Mouse (Mus musculus) hindbrain, embryonic 14.5 days (tissue): Measurements from ENCODE around the gene Gm27029. TPM values are rescaled to one million over a fixed set of nuclear protein-coding genes. Genes with fewer than 3 reads are reported as not detected.
"Not testable (repeated sequence)": the region's sequence is repeated elsewhere in the genome, so short reads cannot be mapped to it uniquely, and the experiment has no call there.

Experiments used
- ATAC-seq: fragments of 200-750 bp; cut with Nextera tagmentation; 2 replicates; pipeline ENCODE4 v1.8.0; 2017; ENCODE audit warnings: moderate number of reproducible peaks, mild to moderate bottlenecking, moderate TSS enrichment, moderate library complexity; ENCODE audit not compliant: low FRiP score
- DNase-seq: peaks from one replicate; pipeline ENCODE4 v3.0.0-alpha.2; 2015; ENCODE audit warnings: low spot score
- H3K27ac ChIP-seq: fragments of 300-500 bp; sonication (generic); 2 replicates; pipeline ENCODE4 v1.5.1; 2014; ENCODE audit warnings: mild to moderate bottlenecking, moderate library complexity
- H3K27me3 ChIP-seq: fragments of 300-500 bp; sonication (generic); 2 replicates; pipeline ENCODE4 v1.6.1; 2014; ENCODE audit warnings: mild to moderate bottlenecking, low read length, mixed read lengths; ENCODE audit not compliant: control insufficient read depth, insufficient read depth
- H3K36me3 ChIP-seq: fragments of 300-500 bp; sonication (generic); replicated peaks from 2 replicates; pipeline ENCODE4 v1.6.1; 2014; ENCODE audit not compliant: control insufficient read depth, insufficient read depth
- H3K4me1 ChIP-seq: fragments of 300-500 bp; sonication (generic); replicated peaks from 2 replicates; pipeline ENCODE4 v1.6.1; 2014; ENCODE audit warnings: antibody characterized with exemption, low read length, mixed read lengths; ENCODE audit not compliant: control insufficient read depth, insufficient read depth
- H3K4me2 ChIP-seq: fragments of 300-500 bp; sonication (generic); replicated peaks from 2 replicates; pipeline ENCODE4 v1.6.1; 2014; ENCODE audit warnings: mild to moderate bottlenecking, moderate library complexity
- H3K4me3 ChIP-seq: fragments of 300-500 bp; sonication (generic); replicated peaks from 2 replicates; pipeline ENCODE4 v1.5.1; 2014; ENCODE audit warnings: mild to moderate bottlenecking, low read length
- H3K9ac ChIP-seq: fragments of 300-500 bp; sonication (generic); 2 replicates; pipeline ENCODE4 v1.6.1; 2014
- H3K9me3 ChIP-seq: fragments of 300-500 bp; sonication (generic); 2 replicates; pipeline ENCODE4 v1.6.1; 2016; ENCODE audit warnings: low read length; ENCODE audit not compliant: control insufficient read depth
- WGBS: fragments of 180-500 bp; shearing (Covaris S2); extraction: QIAGEN DNeasy Blood & Tissue Kit; methylation state at CpG from one replicate; pipeline ENCODE4 v1.1.7; 2014; 5-methylcytosine and 5-hydroxymethylcytosine counted together
- polyA plus RNA-seq: library from polyadenylated mRNA; unstranded; fragments of >200 nt; fragmentation: Nextera tagmentation; extraction: Ambion mirVana; gene quantifications from 2 replicates; pipeline ENCODE4 v1.2.1, GENCODE M21; 2014

Gm27029 gene
- polyA plus RNA-seq, 1 experiment from 2014 or later = 7.3 TPM

GRCm38 (mm10) chr11:101467477-101468262 lies 43.1 kb upstream of the Gm27029 start:
- Histone ChIP-seq H3K9me3 (no peaks in the 10 kb centered on the region), H3K4me1 (peaks cover 33% of the 10 kb centered on the region), H3K9ac (peak overlapping the region; percentile 84), H3K36me3 (peaks cover 15% of the 10 kb centered on the region), H3K4me3 (peak overlapping the region; percentile 64), H3K4me2 (peak overlapping the region; percentile 80), H3K27ac (peak overlapping the region; percentile 82), H3K27me3 (no peaks in the 10 kb centered on the region)
- peak; percentile 80 for DNase-seq
- WGBS = under 1% methylated on average over 45 of the region's 54 CpGs
- peak; percentile 65 for ATAC-seq

DNA sequence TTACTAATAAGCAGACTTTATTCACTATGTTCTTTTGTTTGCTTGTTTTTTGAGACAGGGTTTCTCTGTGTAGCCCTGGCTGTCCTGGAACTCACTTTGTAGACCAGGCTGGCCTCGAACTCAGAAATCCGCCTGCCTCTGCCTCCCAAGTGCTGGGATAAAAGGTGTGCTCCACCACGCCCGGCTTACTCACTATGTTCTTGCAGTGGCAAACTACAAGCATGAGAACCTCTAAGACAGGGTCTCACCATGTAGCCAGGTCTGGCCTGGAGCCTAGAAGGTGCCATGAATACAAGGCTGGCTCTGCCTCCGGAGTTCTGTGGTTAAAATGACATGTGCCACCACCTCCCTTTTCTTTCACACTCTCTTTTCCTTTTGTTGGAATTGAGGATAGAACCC lies 42.0 kb upstream of the Gm27029 start:
- not testable (repeated sequence) for DNase-seq, H3K27me3 ChIP-seq, H3K9me3 ChIP-seq, H3K27ac ChIP-seq, ATAC-seq
- Histone ChIP-seq H3K9ac (peak overlapping the region; percentile 84; the same call in 1 of the 2 replicates), H3K36me3 (peaks cover 21% of the 10 kb centered on the region), H3K4me3 (peak overlapping the region; percentile 64), H3K4me2 (peak overlapping the region; percentile 80), H3K4me1 (peaks cover 40% of the 10 kb centered on the region)
- WGBS = 57% methylated on average over 5 of the region's 5 CpGs

GRCm38 (mm10) chr11:101465869-101466551 lies 41.4 kb upstream of the Gm27029 start, which contains the start of gene Vat1:
Gene Vat1, minus strand, starts transcription at chr11:101466230.
- Histone ChIP-seq H3K27ac (peak within 1 kb of the TSS; percentile 94), H3K27me3 (no peaks in the 10 kb centered on the region), H3K4me1 (peaks cover 40% of the 10 kb centered on the region), H3K9ac (peak within 1 kb of the TSS; percentile 84), H3K9me3 (no peaks in the 10 kb centered on the region), H3K36me3 (peaks cover 21% of the 10 kb centered on the region), H3K4me3 (peak within 1 kb of the TSS; percentile 64), H3K4me2 (peak within 1 kb of the TSS; percentile 80)
- under 1% methylated on average over 60 of the region's 60 CpGs for WGBS
- DNase-seq (peak; percentile 76), ATAC-seq (peak; percentile 75)

- Histone ChIP-seq H3K9ac (peak overlapping the region; percentile 84), H3K4me3 (peak overlapping the region; percentile 64), H3K4me1 (peaks cover 40% of the 10 kb centered on the region), H3K36me3 (peaks cover 29% of the 10 kb centered on the region), H3K27ac (peak overlapping the region; percentile 94), H3K9me3 (no peaks in the 10 kb centered on the region), H3K27me3 (no peaks in the 10 kb centered on the region), H3K4me2 (peak overlapping the region; percentile 80)
- peak; percentile 58 for ATAC-seq
- WGBS = under 1% methylated on average over 51 of the region's 51 CpGs
- peak; percentile 70 for DNase-seq
Observed at GRCm38 (mm10) chr11:101465101-101465868, 40.7 kb upstream of the Gm27029 start.

GRCm38 (mm10) chr11:101464211-101465100 lies 39.9 kb upstream of the Gm27029 start, which contains the start of gene Rnd2:
Gene Rnd2, plus strand, starts transcription at chr11:101464999.
- Histone ChIP-seq H3K4me3 (peak within 1 kb of the TSS; percentile 64), H3K27ac (peak within 1 kb of the TSS; percentile 94), H3K36me3 (peaks cover 37% of the 10 kb centered on the region), H3K4me2 (peak within 1 kb of the TSS; percentile 80), H3K9ac (peak within 1 kb of the TSS; percentile 84), H3K27me3 (no peaks in the 10 kb centered on the region), H3K4me1 (peaks cover 40% of the 10 kb centered on the region), H3K9me3 (no peaks in the 10 kb centered on the region)
- ATAC-seq (no peak), DNase-seq (no peak)
- WGBS = 9% methylated on average over 12 of the region's 12 CpGs

- H3K36me3 ChIP-seq = peaks cover 53% of the 10 kb centered on the region
- no peak for ATAC-seq
- H3K27ac ChIP-seq = peak overlapping the region; percentile 51; the same call in 1 of the 2 replicates
- WGBS = 25% methylated on average over 13 of the region's 13 CpGs
- H3K27me3 ChIP-seq = no peaks in the 10 kb centered on the region
- H3K9ac ChIP-seq = peak overlapping the region; percentile 84; the same call in 1 of the 2 replicates
- H3K4me3 ChIP-seq = peak overlapping the region; percentile 64
- peak overlapping the region; percentile 80 for H3K4me2 ChIP-seq
- no peaks in the 10 kb centered on the region for H3K9me3 ChIP-seq
- peak; percentile 44 for DNase-seq
- peaks cover 34% of the 10 kb centered on the region for H3K4me1 ChIP-seq
Observed at GRCm38 (mm10) chr11:101462583-101463440, 38.2 kb upstream of the Gm27029 start.

- peak overlapping the region; percentile 51; the same call in 1 of the 2 replicates for H3K27ac ChIP-seq
- H3K9me3 ChIP-seq = no peaks in the 10 kb centered on the region
- no peaks in the 10 kb centered on the region for H3K27me3 ChIP-seq
- peaks cover 60% of the 10 kb centered on the region for H3K36me3 ChIP-seq
- H3K9ac ChIP-seq = peak overlapping the region; percentile 84; the same call in 1 of the 2 replicates
- H3K4me2 ChIP-seq = peak overlapping the region; percentile 80
- DNase-seq (no peak), ATAC-seq (no peak)
- WGBS = 54% methylated on average over 14 of the region's 14 CpGs
- peaks cover 34% of the 10 kb centered on the region for H3K4me1 ChIP-seq
- H3K4me3 ChIP-seq = no peak overlapping the region
Observed at GRCm38 (mm10) chr11:101462141-101462540, 37.5 kb upstream of the Gm27029 start.
